Mouse (Mus musculus) liver, postnatal 0 days (tissue): ENCODE data around the gene Znrf3. TPM values are rescaled to one million over a fixed set of nuclear protein-coding genes. Genes with fewer than 3 reads are reported as not detected.

Experiments
- ATAC-seq: fragments of 200-750 bp; cut with Nextera tagmentation; 2 replicates; pipeline ENCODE4 v1.8.0; 2017; ENCODE audit warnings: mild to moderate bottlenecking, moderate library complexity
- DNase-seq: peaks from one replicate; pipeline ENCODE4 v3.0.0-alpha.2; 2016
- H3K27ac ChIP-seq: fragments of 300-500 bp; sonication (generic); 2 replicates; pipeline ENCODE4 v1.5.1; 2014; ENCODE audit warnings: antibody characterized with exemption, moderate library complexity, mild to moderate bottlenecking, low read depth
- H3K27me3 ChIP-seq: fragments of 300-500 bp; sonication (generic); 2 replicates; pipeline ENCODE4 v1.6.1; 2014; ENCODE audit warnings: low read length, control low read depth, mixed read lengths; ENCODE audit not compliant: insufficient read depth
- H3K36me3 ChIP-seq: fragments of 300-500 bp; sonication (generic); replicated peaks from 2 replicates; pipeline ENCODE4 v1.6.1; 2014; ENCODE audit warnings: mild to moderate bottlenecking, control low read depth, low read length, moderate library complexity, mixed read lengths; ENCODE audit not compliant: insufficient read depth
- H3K4me1 ChIP-seq: fragments of 300-500 bp; sonication (generic); 2 replicates; pipeline ENCODE4 v1.6.1; 2014; ENCODE audit warnings: antibody characterized with exemption, mild to moderate bottlenecking, control low read depth; ENCODE audit not compliant: insufficient read depth
- H3K4me2 ChIP-seq: fragments of 300-500 bp; sonication (generic); 2 replicates; pipeline ENCODE4 v1.6.1; 2014; ENCODE audit warnings: low read depth, mild to moderate bottlenecking, low read length, moderate library complexity, mixed read lengths
- H3K4me3 ChIP-seq: fragments of 300-500 bp; sonication (generic); 2 replicates; pipeline ENCODE4 v1.5.1; 2014; ENCODE audit warnings: low read depth, low read length
- H3K9ac ChIP-seq: fragments of 300-500 bp; sonication (generic); replicated peaks from 2 replicates; pipeline ENCODE4 v1.6.1; 2014; ENCODE audit warnings: mild to moderate bottlenecking, moderate library complexity
- H3K9me3 ChIP-seq: fragments of 300-500 bp; sonication (generic); 2 replicates; pipeline ENCODE4 v1.6.1; 2016; ENCODE audit warnings: mild to moderate bottlenecking, control low read depth, low read length, mixed read lengths
- CTCF ChIP-seq: sonication (generic); IDR thresholded peaks from 2 replicates; pipeline ENCODE4 v1.5.1; 2016; ENCODE audit warnings: antibody characterized with exemption, low read depth
- EP300 ChIP-seq: IDR thresholded peaks from 2 replicates; pipeline ENCODE4 v1.6.1; 2016; ENCODE audit warnings: antibody characterized with exemption, low read depth, mild to moderate bottlenecking
- WGBS: fragments of 180-500 bp; shearing (Covaris S2); extraction: QIAGEN DNeasy Blood & Tissue Kit; methylation state at CpG from one replicate; pipeline ENCODE4 v1.1.7; 2014; ENCODE audit not compliant: insufficient replicate concordance; 5-methylcytosine and 5-hydroxymethylcytosine counted together
- polyA plus RNA-seq: library from polyadenylated mRNA; unstranded; fragments of >200 nt; fragmentation: Nextera tagmentation; extraction: Ambion mirVana; gene quantifications from 2 replicates; pipeline ENCODE4 v1.2.1, GENCODE M21; 2015

The Znrf3 gene
- polyA plus RNA-seq, 1 experiment from 2014 or later = 4.5 TPM

- ATAC-seq (no peak), DNase-seq (no peak)
- Histone ChIP-seq H3K9me3 (no peaks in the 10 kb centered on the region), H3K27me3 (no peaks in the 10 kb centered on the region), H3K36me3 (no peaks in the 10 kb centered on the region), H3K9ac (no peak overlapping the region), H3K4me3 (no peak overlapping the region), H3K4me2 (no peak overlapping the region), H3K27ac (no peak overlapping the region), H3K4me1 (peaks cover 12% of the 10 kb centered on the region)
- WGBS = 75% methylated on average over 3 of the region's 3 CpGs
- TF ChIP-seq EP300 (no peak), CTCF (no peak)
Measured at GRCm38 (mm10) chr11:5294805-5295204, 149.8 kb downstream of the Znrf3 start.

- no peak overlapping the region for H3K27ac ChIP-seq
- DNase-seq (peak; percentile 71), ATAC-seq (no peak)
- no peaks in the 10 kb centered on the region for H3K9me3 ChIP-seq
- peaks cover 15% of the 10 kb centered on the region for H3K36me3 ChIP-seq
- H3K4me3 ChIP-seq = no peak overlapping the region
- TF ChIP-seq EP300 (no peak), CTCF (peak; percentile 95)
- H3K4me1 ChIP-seq = no peaks in the 10 kb centered on the region
- 16% methylated on average over 5 of the region's 5 CpGs for WGBS
- no peak overlapping the region for H3K9ac ChIP-seq
- no peaks in the 10 kb centered on the region for H3K27me3 ChIP-seq
- H3K4me2 ChIP-seq = no peak overlapping the region
Measured at GRCm38 (mm10) chr11:5290691-5291090, 154.0 kb downstream of the Znrf3 start.

- Histone ChIP-seq H3K36me3 (peaks cover 16% of the 10 kb centered on the region), H3K4me2 (no peak overlapping the region), H3K9me3 (no peaks in the 10 kb centered on the region), H3K27ac (no peak overlapping the region), H3K27me3 (no peaks in the 10 kb centered on the region), H3K4me3 (no peak overlapping the region), H3K9ac (no peak overlapping the region), H3K4me1 (no peaks in the 10 kb centered on the region)
- no peak for ATAC-seq
- DNase-seq = no peak
- 72% methylated on average over 4 of the region's 4 CpGs for WGBS
- no peak for TF ChIP-seq CTCF
- no peak for TF ChIP-seq EP300
Measured at GRCm38 (mm10) chr11:5289826-5290580, 154.6 kb downstream of the Znrf3 start.

GRCm38 (mm10) chr11:5283987-5284386 is 160.7 kb downstream of the Znrf3 start:
- TF ChIP-seq CTCF (peak; percentile 18; the same call in 1 of the 2 replicates), EP300 (no peak)
- ATAC-seq = no peak
- no peak overlapping the region for H3K9ac ChIP-seq
- no peak for DNase-seq
- H3K4me2 ChIP-seq = no peak overlapping the region
- peaks cover 27% of the 10 kb centered on the region for H3K36me3 ChIP-seq
- no peak overlapping the region for H3K27ac ChIP-seq
- H3K4me3 ChIP-seq = no peak overlapping the region
- no peaks in the 10 kb centered on the region for H3K9me3 ChIP-seq
- 68% methylated on average over 2 of the region's 2 CpGs for WGBS
- no peaks in the 10 kb centered on the region for H3K4me1 ChIP-seq
- no peaks in the 10 kb centered on the region for H3K27me3 ChIP-seq

- no peak overlapping the region for H3K9ac ChIP-seq
- ATAC-seq (no peak), DNase-seq (no peak)
- H3K36me3 ChIP-seq = peaks cover 15% of the 10 kb centered on the region; the same call in 1 of the 2 replicates
- H3K27me3 ChIP-seq = no peaks in the 10 kb centered on the region
- no peak overlapping the region for H3K4me2 ChIP-seq
- WGBS = 82% methylated on average over 7 of the region's 7 CpGs
- no peaks in the 10 kb centered on the region for H3K4me1 ChIP-seq
- no peak overlapping the region for H3K27ac ChIP-seq
- no peaks in the 10 kb centered on the region for H3K9me3 ChIP-seq
- TF ChIP-seq EP300 (no peak), CTCF (no peak)
- H3K4me3 ChIP-seq = no peak overlapping the region
Measured at GRCm38 (mm10) chr11:5280932-5281331, 163.7 kb downstream of the Znrf3 start.

GRCm38 (mm10) chr11:5278463-5278862 is 166.2 kb downstream of the Znrf3 start:
- DNase-seq = no peak
- Histone ChIP-seq H3K4me1 (no peaks in the 10 kb centered on the region; the same call in 1 of the 2 replicates), H3K9ac (no peak overlapping the region), H3K9me3 (no peaks in the 10 kb centered on the region), H3K27me3 (no peaks in the 10 kb centered on the region), H3K4me2 (no peak overlapping the region), H3K4me3 (no peak overlapping the region), H3K36me3 (peaks cover 11% of the 10 kb centered on the region; the same call in 1 of the 2 replicates), H3K27ac (no peak overlapping the region)
- ATAC-seq = no peak
- 92% methylated on average over 2 of the region's 2 CpGs for WGBS
- TF ChIP-seq CTCF (no peak), EP300 (no peak)
